ENCODE assay signal across 8 mouse cellular contexts in genomic region chr11:97840539-97840954, GRCm38 (mm10). TPM values are rescaled to one million over a fixed set of nuclear protein-coding genes. Genes with fewer than 3 reads are reported as not detected.
DNase-seq lines count a peak whose midpoint lies in the region; ATAC-seq lines count a peak whose summit lies in the region.

B230217C12Rik (plus strand) TSS chr11:97840780.

- peak; percentile 30 for DNase-seq in right cerebral cortex, adult 18-20 months
- no peak for DNase-seq in right cerebral cortex, postnatal 14 days
- DNase-seq in cerebellum, adult 11 months = peak; percentile 50
- DNase-seq in forelimb bud, embryonic 11.5 days (ENCODE audit: low read depth, low spot score) = peak; percentile 70
- DNase-seq in left cerebral cortex, postnatal 4 days = no peak
- no peak for DNase-seq in frontal cortex, postnatal 25 days (ENCODE audit: low spot score in 2 of 2)
- no peak for DNase-seq in spleen, adult 12 weeks (ENCODE audit: low spot score)

- peak within 1 kb of the TSS; percentile 49 for H3K4me3 ChIP-seq in midbrain, embryonic 16.5 days (ENCODE audit: low read depth, low read length)

- H3K9ac ChIP-seq in midbrain, embryonic 16.5 days (ENCODE audit: low read depth, low read length) = peak within 1 kb of the TSS; percentile 65

- intact Hi-C loops in left cerebral cortex, postnatal 4 days (cut with DNase I) = no loop called here

- peak within 1 kb of the TSS; percentile 86 for H3K27ac ChIP-seq in midbrain, embryonic 16.5 days (ENCODE audit: low read length)

- peaks cover 3% of the 10 kb centered on the region for H3K36me3 ChIP-seq in midbrain, embryonic 16.5 days (ENCODE audit: control insufficient read depth, insufficient read depth, low read length)

- no peaks in the 10 kb centered on the region for H3K27me3 ChIP-seq in midbrain, embryonic 16.5 days (ENCODE audit: control insufficient read depth, insufficient read depth, low read depth, low read length)

- ATAC-seq in midbrain, embryonic 16.5 days = peak; percentile 69

- H3K9me3 ChIP-seq in midbrain, embryonic 16.5 days (replicated peaks; ENCODE audit: control insufficient read depth, low read length, poor library complexity, severe bottlenecking) = no peaks in the 10 kb centered on the region

- H3K4me2 ChIP-seq in midbrain, embryonic 16.5 days (ENCODE audit: low read length) = peak within 1 kb of the TSS; percentile 67

- 0% methylated on average over 6 of the region's 6 CpGs for WGBS in midbrain, embryonic 16.5 days

- peaks cover 12% of the 10 kb centered on the region for H3K4me1 ChIP-seq in midbrain, embryonic 16.5 days (ENCODE audit: control insufficient read depth, insufficient read depth, low read length)

RNA-seq across cellular contexts. Expression of gene B230217C12Rik, which starts in this region (rescaled TPM):
- total RNA-seq in left cerebral cortex, postnatal 4 days (2021) = 10 to 100 TPM; 27.1 to 29.0 TPM
- polyA plus RNA-seq in midbrain, embryonic 16.5 days (2015; fragmentation: Nextera tagmentation; extraction: Ambion mirVana) = 36.7 and 43.8 TPM in 2 replicates

Comparison
In these comparisons a context has a peak if more than half of its experiments do, and no peak if none do; other contexts are left out.
1. DNase-seq: peak in right cerebral cortex, adult 18-20 months (single experiment), cerebellum, adult 11 months (single experiment) and forelimb bud, embryonic 11.5 days (single experiment); none in right cerebral cortex, postnatal 14 days (single experiment), left cerebral cortex, postnatal 4 days (single experiment), frontal cortex, postnatal 25 days (0 of 2) and spleen, adult 12 weeks (single experiment).